Mouse (Mus musculus) spleen, embryonic (tissue): ENCODE data around the gene Faap20.

Source experiments
- CTCF ChIA-PET: fragments of 350-600 bp; sonication (Branson Sonifier 250); formaldehyde crosslinking; loops from one replicate; lab custom pipeline; 2022; lab: Charles Lee

Faap20 gene

GRCm38 (mm10) chr4:155243233-155243632, 6.4 kb upstream of the Faap20 start:
- CTCF ChIA-PET: no interaction called here

- CTCF ChIA-PET: no interaction called here
Observed at GRCm38 (mm10) chr4:155245770-155246492, 3.7 kb upstream of the Faap20 start.

DNA sequence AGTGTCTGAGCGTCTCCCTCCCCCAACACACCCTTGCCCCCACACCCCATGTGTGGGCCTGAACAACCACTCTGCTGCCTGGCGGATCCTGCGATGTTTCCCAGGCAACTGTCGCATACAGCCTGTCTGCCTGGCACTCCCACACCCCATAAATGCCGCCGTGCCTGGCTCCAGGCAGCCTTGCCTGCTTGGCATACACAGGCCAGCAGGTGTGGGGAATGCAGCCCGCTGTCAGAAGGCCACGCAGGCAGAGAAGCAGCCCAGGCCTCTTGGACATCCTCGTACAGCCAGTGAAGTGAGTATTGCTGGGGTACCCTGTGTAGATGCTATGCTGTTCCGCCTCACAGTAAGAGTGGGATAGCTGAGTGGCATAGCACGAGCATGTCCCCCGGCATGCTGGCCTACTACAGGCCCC, 2.9 kb upstream of the Faap20 start:
- CTCF ChIA-PET: no interaction called here

DNA sequence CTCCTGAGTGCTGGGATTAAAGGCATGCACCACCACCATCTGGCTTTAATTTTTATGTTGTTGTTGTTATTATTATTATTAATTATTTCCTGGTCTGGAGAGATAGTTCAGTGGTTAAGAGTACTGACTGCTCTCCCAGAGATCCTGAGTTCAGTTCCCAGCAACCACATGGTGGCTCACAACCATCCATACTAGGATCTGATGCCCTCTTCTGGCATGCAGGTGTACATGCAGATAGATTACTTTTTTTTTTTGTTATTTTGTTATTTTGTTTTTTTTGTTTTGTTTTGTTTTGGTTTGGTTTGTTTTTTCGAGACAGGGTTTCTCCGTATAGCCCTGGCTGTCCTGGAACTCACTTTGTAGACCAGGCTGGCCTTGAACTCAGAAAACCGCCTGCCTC, 1.5 kb upstream of the Faap20 start:
- CTCF ChIA-PET: interaction anchor here (2.2 kb wide), 1 partner anchor 152 kb away, joined by 12 read pairs; no protein-coding TSS in a partner anchor

DNA sequence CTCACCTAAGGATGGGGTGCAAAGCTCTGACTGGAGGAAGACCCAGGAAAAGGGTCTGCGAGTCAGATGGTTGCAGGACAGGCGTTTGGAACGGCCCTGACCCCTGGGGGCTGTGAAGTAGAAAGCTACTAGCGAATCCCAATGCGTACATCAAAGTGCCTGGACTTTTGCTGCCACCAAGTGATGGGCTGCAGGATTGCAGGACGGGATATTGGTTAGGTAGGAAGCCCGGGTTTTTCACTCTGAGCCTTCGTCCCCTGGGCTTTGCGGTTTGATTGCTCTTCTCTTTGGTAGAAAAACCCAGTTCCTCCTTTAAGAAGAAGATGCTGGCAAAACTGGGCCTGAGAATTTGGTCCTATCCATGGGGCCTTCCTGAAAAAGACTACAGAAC, 350 bp upstream of the Faap20 start:
- CTCF ChIA-PET: interaction anchor here (0.6 to 2.2 kb wide), 7 partner anchors 23 to 158 kb away, joined by 3 to 12 read pairs (median 5); no protein-coding TSS in a partner anchor

GRCm38 (mm10) chr4:155250361-155251117, 937 bp downstream of the Faap20 start:
- CTCF ChIA-PET: interaction anchor here (1.5 to 2.2 kb wide), 2 partner anchors 26 to 154 kb away, joined by 4 to 12 read pairs; no protein-coding TSS in a partner anchor

DNA sequence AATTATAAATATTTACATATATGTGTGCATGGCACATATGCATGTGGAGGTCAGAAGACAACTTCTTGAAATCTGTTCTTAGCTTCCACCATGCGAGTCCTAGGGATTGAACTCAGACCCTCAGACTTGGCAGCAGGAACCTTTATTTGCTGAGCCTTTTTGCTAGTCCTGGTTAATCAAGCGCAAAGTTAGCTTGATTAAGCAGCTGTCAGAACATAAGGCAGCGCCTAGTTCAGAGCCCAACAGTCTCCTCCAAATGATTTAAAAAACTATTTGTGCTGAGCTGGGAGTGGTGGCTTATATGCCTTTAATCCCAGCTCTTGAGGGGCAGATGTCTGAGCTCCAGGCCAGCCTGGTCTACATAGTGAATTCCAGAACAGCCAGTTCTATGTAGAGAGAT, 1.5 kb downstream of the Faap20 start:
- CTCF ChIA-PET: no interaction called here

GRCm38 (mm10) chr4:155252253-155252652, 2.7 kb downstream of the Faap20 start:
- CTCF ChIA-PET: interaction anchor here (0.6 kb wide), 2 partner anchors 8 to 265 kb away, joined by 8 to 12 read pairs; no protein-coding TSS in a partner anchor

GRCm38 (mm10) chr4:155264521-155265321, 15.1 kb downstream of the Faap20 start:
- CTCF ChIA-PET: interaction anchor here (0.8 kb wide), 1 partner anchor 78 kb away, joined by 3 read pairs; no protein-coding TSS in a partner anchor

DNA sequence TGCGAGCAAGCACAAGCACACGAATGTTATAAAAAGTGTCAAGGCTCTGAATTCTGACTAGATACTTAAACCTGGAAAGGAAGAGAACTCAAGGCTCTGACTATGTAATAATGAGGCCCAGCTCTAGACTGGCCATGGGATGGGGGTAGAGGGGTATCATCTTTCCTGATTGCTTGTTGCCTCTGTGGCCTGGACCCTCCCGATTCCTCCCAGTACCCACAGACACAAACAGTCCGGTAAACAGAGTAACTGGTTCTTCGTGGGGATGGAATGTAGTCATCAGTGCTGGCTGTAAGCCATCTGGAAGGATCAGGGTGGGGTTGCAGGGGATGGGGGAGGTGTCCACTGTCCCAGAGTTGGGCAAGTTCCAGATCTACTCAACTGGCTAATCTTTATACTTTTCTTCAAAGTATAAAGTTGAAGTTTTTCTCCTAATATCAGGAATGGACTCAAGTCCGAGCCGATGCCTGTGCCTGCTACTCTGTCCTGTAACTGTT, 17.5 kb downstream of the Faap20 start:
- CTCF ChIA-PET: no interaction called here

- CTCF ChIA-PET: interaction anchor here (0.6 kb wide), 1 partner anchor 115 kb away, joined by 3 read pairs; no protein-coding TSS in a partner anchor
Observed at GRCm38 (mm10) chr4:155267639-155268175, 18.1 kb downstream of the Faap20 start.

- CTCF ChIA-PET: interaction anchor here (0.6 kb wide), 1 partner anchor 114 kb away, joined by 3 read pairs; no protein-coding TSS in a partner anchor
Observed at GRCm38 (mm10) chr4:155268382-155268781, 18.8 kb downstream of the Faap20 start.

DNA sequence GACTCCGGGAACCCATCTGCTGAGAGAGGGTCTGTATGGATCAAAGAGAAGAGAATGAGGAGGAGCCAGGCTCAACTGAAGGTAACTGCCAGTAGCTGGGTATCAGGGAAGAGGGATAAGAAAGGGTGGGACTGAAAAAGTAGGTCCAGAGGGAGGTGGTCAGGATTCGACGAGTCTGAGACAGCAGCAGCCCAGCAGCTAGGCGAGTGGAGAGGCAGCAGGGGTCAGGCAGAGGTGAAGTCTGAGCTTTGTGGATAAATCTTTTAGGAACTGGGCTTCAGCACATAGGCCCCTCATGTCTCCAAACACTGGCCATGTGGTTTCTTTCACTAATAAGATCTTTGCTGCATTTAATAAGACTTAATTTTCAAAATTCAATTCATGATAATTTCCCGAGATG, 24.8 kb downstream of the Faap20 start:
- CTCF ChIA-PET: no interaction called here

- CTCF ChIA-PET: no interaction called here
Observed at GRCm38 (mm10) chr4:155274851-155275250, 25.2 kb downstream of the Faap20 start.

GRCm38 (mm10) chr4:155277963-155278362, 28.4 kb downstream of the Faap20 start:
- CTCF ChIA-PET: no interaction called here

GRCm38 (mm10) chr4:155279054-155279453, 29.5 kb downstream of the Faap20 start:
- CTCF ChIA-PET: no interaction called here

- CTCF ChIA-PET: no interaction called here
Observed at GRCm38 (mm10) chr4:155279926-155280767, 30.5 kb downstream of the Faap20 start.

GRCm38 (mm10) chr4:155280768-155281121, 31.1 kb downstream of the Faap20 start:
- CTCF ChIA-PET: no interaction called here

DNA sequence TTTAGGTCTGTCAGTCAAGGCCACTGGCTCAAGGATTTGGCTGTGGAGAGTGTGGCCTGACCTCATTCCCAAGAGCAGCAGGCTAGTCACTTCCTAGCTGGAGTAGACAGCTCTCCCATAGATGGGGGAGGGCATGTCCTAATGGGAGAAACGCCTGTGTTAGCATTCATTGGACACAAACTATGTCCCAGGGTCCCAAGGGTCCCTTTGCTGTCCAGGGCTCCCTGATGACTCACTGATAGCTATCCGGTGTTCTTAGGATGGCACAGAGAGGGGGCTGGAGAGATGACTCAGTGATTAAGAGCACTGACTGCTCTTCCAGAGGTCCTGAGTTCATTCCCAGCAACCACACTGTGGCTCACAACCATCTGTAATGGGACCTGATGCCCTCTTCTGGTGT, 31.6 kb downstream of the Faap20 start:
- CTCF ChIA-PET: no interaction called here

GRCm38 (mm10) chr4:155281652-155282051, 32.0 kb downstream of the Faap20 start:
- CTCF ChIA-PET: no interaction called here
